Comparison of ENCODE assay signal across 8 mouse cellular contexts in genomic region chr17:28349264-28349880, GRCm38 (mm10). TPM values are rescaled to one million over a fixed set of nuclear protein-coding genes. Genes with fewer than 3 reads are reported as not detected.
DNase-seq lines count a peak whose midpoint lies in the region; ATAC-seq and TF ChIP-seq lines count a peak whose summit lies in the region.

No protein-coding gene starts in this region.

- in situ Hi-C loops in ES-E14 (cut with MboI; ENCODE audit: low sequenced_read_pairs in 2 of 2, unreplicated experiment in 2 of 2) = no loop called here

- H3K27ac ChIP-seq in heart, embryonic 10.5 days = peak overlapping the region; percentile 96
- H3K27ac ChIP-seq in ES-E14 (ENCODE audit: insufficient read depth, low read depth, low read length, poor library complexity, severe bottlenecking) = no peak overlapping the region
- H3K27ac ChIP-seq in heart, postnatal 0 days (ENCODE audit: low read depth) = peak overlapping the region; percentile 92
- H3K27ac ChIP-seq in liver, embryonic 16.5 days (ENCODE audit: low read length) = no peak overlapping the region

- H3K27me3 ChIP-seq in heart, embryonic 10.5 days (ENCODE audit: insufficient read depth, poor library complexity, severe bottlenecking) = peaks cover 35% of the 10 kb centered on the region
- H3K27me3 ChIP-seq in heart, postnatal 0 days (ENCODE audit: control insufficient read depth, insufficient read depth, low read length) = peaks cover 27% of the 10 kb centered on the region
- H3K27me3 ChIP-seq in liver, embryonic 16.5 days (ENCODE audit: control insufficient read depth, insufficient read depth, low read depth, low read length) = peaks cover 46% of the 10 kb centered on the region

- no peaks in the 10 kb centered on the region for H3K9me3 ChIP-seq in heart, embryonic 10.5 days
- no peaks in the 10 kb centered on the region for H3K9me3 ChIP-seq in ES-E14 (ENCODE audit: control insufficient read depth, insufficient read depth, low read depth, low read length)
- H3K9me3 ChIP-seq in heart, postnatal 0 days (replicated peaks; ENCODE audit: control insufficient read depth, low read length) = no peaks in the 10 kb centered on the region
- H3K9me3 ChIP-seq in liver, embryonic 16.5 days (replicated peaks; ENCODE audit: control insufficient read depth, low read length) = no peaks in the 10 kb centered on the region

- no peak for TF ChIP-seq CTCF in heart, postnatal 0 days (IDR thresholded peaks at IDR 0.05; ENCODE audit: low read depth)

- no peak for TF ChIP-seq EP300 in heart, postnatal 0 days (IDR thresholded peaks at IDR 0.05; ENCODE audit: low read depth)

- peak overlapping the region; percentile 47; the same call in 1 of the 2 replicates for H3K9ac ChIP-seq in ES-E14 (ENCODE audit: insufficient read depth, low read depth, low read length, poor library complexity, severe bottlenecking)
- H3K9ac ChIP-seq in heart, postnatal 0 days (replicated peaks; ENCODE audit: low read depth, low read length) = peak overlapping the region; percentile 83
- peak overlapping the region; percentile 57 for H3K9ac ChIP-seq in liver, embryonic 16.5 days (ENCODE audit: low read depth, low read length)

- peaks cover 70% of the 10 kb centered on the region for H3K4me1 ChIP-seq in heart, embryonic 10.5 days
- peaks cover 4 to 51% of the 10 kb centered on the region in 2 experiments; a peak in 2 of 4 replicates for H3K4me1 ChIP-seq in ES-E14 (ENCODE audit: control insufficient read depth in 2 of 2, insufficient read depth in 2 of 2, low read length in 2 of 2, poor library complexity in 1 of 2)
- peaks cover 43% of the 10 kb centered on the region for H3K4me1 ChIP-seq in heart, postnatal 0 days (ENCODE audit: control insufficient read depth, insufficient read depth)
- H3K4me1 ChIP-seq in liver, embryonic 16.5 days (ENCODE audit: control insufficient read depth, low read depth, low read length) = peaks cover 24% of the 10 kb centered on the region

- intact Hi-C loops in heart, postnatal 25 days (cut with DNase I) = no loop called here
- intact Hi-C loops in left cerebral cortex, postnatal 14 days (cut with DNase I) = no loop called here

- WGBS in heart, embryonic 10.5 days = 11% methylated on average over 13 of the region's 13 CpGs
- WGBS in heart, postnatal 0 days = 20% methylated on average over 13 of the region's 13 CpGs
- 27% methylated on average over 13 of the region's 13 CpGs for WGBS in liver, embryonic 16.5 days (ENCODE audit: insufficient replicate concordance)

- ATAC-seq in heart, postnatal 0 days (ENCODE audit: insufficient read depth, low read depth) = no peak
- no peak for ATAC-seq in liver, embryonic 16.5 days (ENCODE audit: low read depth)

- peak overlapping the region; percentile 91 for H3K4me3 ChIP-seq in heart, embryonic 10.5 days
- peak overlapping the region; percentile 73 to 93 for H3K4me3 ChIP-seq in ES-E14 (ENCODE audit: insufficient read depth in 1 of 2, low read depth in 1 of 2, low read length in 2 of 2, poor library complexity in 1 of 2, severe bottlenecking in 1 of 2)
- peak overlapping the region; percentile 69 for H3K4me3 ChIP-seq in heart, postnatal 0 days (ENCODE audit: low read depth, low read length)
- H3K4me3 ChIP-seq in liver, embryonic 16.5 days (ENCODE audit: low read depth, low read length) = peak overlapping the region; percentile 69

- DNase-seq in heart, embryonic 10.5 days (ENCODE audit: low spot score) = no peak
- no peak for DNase-seq in heart, postnatal 25 days (ENCODE audit: low spot score)
- no peak for DNase-seq in ES-E14 (ENCODE audit: low read depth, low spot score)
- DNase-seq in heart, postnatal 0 days (ENCODE audit: low spot score) = no peak
- no peak for DNase-seq in cerebellum, postnatal 25 days
- DNase-seq in layer of hippocampus, postnatal 36 days = no peak
- DNase-seq in left cerebral cortex, postnatal 14 days (ENCODE audit: low spot score in 2 of 2) = no peak

- H3K36me3 ChIP-seq in heart, embryonic 10.5 days = peaks cover 3% of the 10 kb centered on the region; the same call in 1 of the 2 replicates
- no peaks in the 10 kb centered on the region for H3K36me3 ChIP-seq in ES-E14 (ENCODE audit: control insufficient read depth, insufficient read depth, low read length, poor library complexity, severe bottlenecking)
- H3K36me3 ChIP-seq in heart, postnatal 0 days (replicated peaks; ENCODE audit: control insufficient read depth, insufficient read depth, low read length) = no peaks in the 10 kb centered on the region
- H3K36me3 ChIP-seq in liver, embryonic 16.5 days (ENCODE audit: control insufficient read depth, insufficient read depth) = no peaks in the 10 kb centered on the region

- peak overlapping the region; percentile 93 for H3K4me2 ChIP-seq in heart, postnatal 0 days (ENCODE audit: low read depth, low read length)
- peak overlapping the region; percentile 95 for H3K4me2 ChIP-seq in liver, embryonic 16.5 days (ENCODE audit: low read depth, low read length)

TF ChIP-seq in ES-E14, 5 proteins besides CTCF, POLR2A, EP300 and RAD21:
- TF ChIP-seq CHD2 (IDR thresholded peaks at IDR 0.05; ENCODE audit: low read depth, low read length) (no peak), HCFC1 (IDR thresholded peaks at IDR 0.05; ENCODE audit: borderline replicate concordance, insufficient read depth, low read length) (no peak), MAFK (IDR thresholded peaks at IDR 0.05; ENCODE audit: insufficient read depth, low read depth, low read length) (no peak), ZC3H11A (IDR thresholded peaks at IDR 0.05; ENCODE audit: borderline replicate concordance, low read depth, low read length) (no peak), ZNF384 (IDR thresholded peaks at IDR 0.05; ENCODE audit: low read depth, low read length) (no peak)

RNA-seq across cellular contexts. Expression of gene Tead3, which starts 1.2 kb away (rescaled TPM):
- polyA plus RNA-seq in heart, embryonic 10.5 days (2016; fragmentation: Nextera tagmentation; extraction: Ambion mirVana) = 6.3 and 6.5 TPM in 2 replicates
- total RNA-seq in heart, postnatal 25 days (2021) = 10 to 100 TPM; 12.2 to 14.4 TPM
- 8.0 and 9.0 TPM in 2 replicates for total RNA-seq in ES-E14 (2012; rRNA removed)
- total RNA-seq in heart, postnatal 0 days (2014; rRNA removed; ENCODE audit: low replicate concordance) = 13.1 and 19.7 TPM in 2 replicates
- 3.2 and 3.3 TPM in 2 replicates for polyA plus RNA-seq in heart, postnatal 0 days (2015; fragmentation: Nextera tagmentation; extraction: Ambion mirVana)
- polyA plus RNA-seq in liver, embryonic 16.5 days (2015; fragmentation: Nextera tagmentation; extraction: Ambion mirVana) = 0.50 and 0.52 TPM in 2 replicates
- total RNA-seq in layer of hippocampus, postnatal 36 days (2021) = 1 to 10 TPM; 1.7 to 3.7 TPM
- total RNA-seq in left cerebral cortex, postnatal 14 days (2021) = 1 to 10 TPM; 2.4 to 3.3 TPM

RNA-seq across cellular contexts. Expression of gene Tulp1, which starts 15.7 kb away (rescaled TPM):
- 5.0 and 5.7 TPM in 2 replicates for polyA plus RNA-seq in heart, embryonic 10.5 days (2016; fragmentation: Nextera tagmentation; extraction: Ambion mirVana)
- total RNA-seq in heart, postnatal 25 days (2021) = under 1 TPM in 1 of 2 experiments, not detected in 1; 0.34 TPM
- total RNA-seq in ES-E14 (2012; rRNA removed) = 3.7 and 4.1 TPM in 2 replicates
- 0.61 and 5.3 TPM in 2 replicates for total RNA-seq in heart, postnatal 0 days (2014; rRNA removed; ENCODE audit: low replicate concordance)
- 0.86 and 1.3 TPM in 2 replicates for polyA plus RNA-seq in heart, postnatal 0 days (2015; fragmentation: Nextera tagmentation; extraction: Ambion mirVana)
- 0.46 TPM in 1 of 2 replicates, not detected in the other for polyA plus RNA-seq in liver, embryonic 16.5 days (2015; fragmentation: Nextera tagmentation; extraction: Ambion mirVana)
- total RNA-seq in layer of hippocampus, postnatal 36 days (2021) = not detected
- total RNA-seq in left cerebral cortex, postnatal 14 days (2021) = under 1 TPM in 1 of 2 experiments, not detected in 1; 0.66 TPM

RNA-seq across cellular contexts. Expression of gene Rpl10a, which starts 21.1 kb away (rescaled TPM):
- polyA plus RNA-seq in heart, embryonic 10.5 days (2016; fragmentation: Nextera tagmentation; extraction: Ambion mirVana) = 345 and 365 TPM in 2 replicates
- 100 to 1,000 TPM; 359 to 375 TPM for total RNA-seq in heart, postnatal 25 days (2021)
- 2,234 and 2,688 TPM in 2 replicates for total RNA-seq in ES-E14 (2012; rRNA removed)
- 817 and 939 TPM in 2 replicates for total RNA-seq in heart, postnatal 0 days (2014; rRNA removed; ENCODE audit: low replicate concordance)
- polyA plus RNA-seq in heart, postnatal 0 days (2015; fragmentation: Nextera tagmentation; extraction: Ambion mirVana) = 255 and 273 TPM in 2 replicates
- 280 and 310 TPM in 2 replicates for polyA plus RNA-seq in liver, embryonic 16.5 days (2015; fragmentation: Nextera tagmentation; extraction: Ambion mirVana)
- total RNA-seq in layer of hippocampus, postnatal 36 days (2021) = 100 to 1,000 TPM; 342 TPM
- total RNA-seq in left cerebral cortex, postnatal 14 days (2021) = 100 to 1,000 TPM; 365 to 369 TPM

RNA-seq across cellular contexts. Expression of gene Fance, which starts 36.1 kb away (rescaled TPM):
- 25.8 and 30.6 TPM in 2 replicates for polyA plus RNA-seq in heart, embryonic 10.5 days (2016; fragmentation: Nextera tagmentation; extraction: Ambion mirVana)
- 10 to 100 TPM; 10.5 to 11.1 TPM for total RNA-seq in heart, postnatal 25 days (2021)
- 25.9 and 39.8 TPM in 2 replicates for total RNA-seq in ES-E14 (2012; rRNA removed)
- total RNA-seq in heart, postnatal 0 days (2014; rRNA removed; ENCODE audit: low replicate concordance) = 14.1 and 21.7 TPM in 2 replicates
- polyA plus RNA-seq in heart, postnatal 0 days (2015; fragmentation: Nextera tagmentation; extraction: Ambion mirVana) = 13.8 and 14.1 TPM in 2 replicates
- 6.7 and 7.3 TPM in 2 replicates for polyA plus RNA-seq in liver, embryonic 16.5 days (2015; fragmentation: Nextera tagmentation; extraction: Ambion mirVana)
- total RNA-seq in layer of hippocampus, postnatal 36 days (2021) = 10 to 100 TPM; 25.2 to 27.9 TPM
- 10 to 100 TPM; 28.3 to 29.6 TPM for total RNA-seq in left cerebral cortex, postnatal 14 days (2021)

Comparison
In these comparisons a context has a peak if more than half of its experiments do, and no peak if none do; other contexts are left out.
1. H3K27ac ChIP-seq: peak in heart, embryonic 10.5 days (single experiment) and heart, postnatal 0 days (single experiment); none in ES-E14 (single experiment) and liver, embryonic 16.5 days (single experiment).
2. Peak in every context shown above with its lines, with median percentiles within 50 percentile points of each other: H3K4me3 ChIP-seq and H3K9ac ChIP-seq.